Comparison of ENCODE assay signal across 8 mouse cellular contexts in genomic region chr1:153424271-153424670, GRCm38 (mm10). TPM values are rescaled to one million over a fixed set of nuclear protein-coding genes. Genes with fewer than 3 reads are reported as not detected.
DNase-seq lines count a peak whose midpoint lies in the region; ATAC-seq lines count a peak whose summit lies in the region.

No protein-coding gene starts in this region.

- peaks cover 12% of the 10 kb centered on the region for H3K4me1 ChIP-seq in hindbrain, embryonic 15.5 days (replicated peaks)
- peaks cover 2% of the 10 kb centered on the region; the same call in 1 of the 2 replicates for H3K4me1 ChIP-seq in midbrain, embryonic 11.5 days (ENCODE audit: control insufficient read depth, insufficient read depth, low read length)

- H3K36me3 ChIP-seq in hindbrain, embryonic 15.5 days, result no peaks in the 10 kb centered on the region
- no peaks in the 10 kb centered on the region for H3K36me3 ChIP-seq in midbrain, embryonic 11.5 days (ENCODE audit: control insufficient read depth, insufficient read depth, low read length)

- H3K4me2 ChIP-seq in hindbrain, embryonic 15.5 days, result peak overlapping the region; percentile 99
- H3K4me2 ChIP-seq in midbrain, embryonic 11.5 days, result peak overlapping the region; percentile 93

- WGBS in hindbrain, embryonic 15.5 days, result 26% methylated on average over 12 of the region's 12 CpGs
- WGBS in midbrain, embryonic 11.5 days, result 44% methylated on average over 12 of the region's 12 CpGs

- 0 out of 2 replicates have a peak, but pooled peaks have one; percentile 16 for ATAC-seq in frontal cortex, adult (ENCODE audit: low TSS enrichment)
- ATAC-seq in hindbrain, embryonic 15.5 days (ENCODE audit: low FRiP score, low read depth), result peak; percentile 50
- ATAC-seq in midbrain, embryonic 11.5 days (ENCODE audit: low FRiP score), result 0 out of 2 replicates have a peak, but pooled peaks have one; percentile 15

- no peak for DNase-seq in frontal cortex, postnatal 14 days (ENCODE audit: low spot score in 2 of 2)
- DNase-seq in CD4-positive helper T cell, adult 2 months (ENCODE audit: low read depth, low spot score), result peak; percentile 51
- DNase-seq in cerebellum, postnatal 25 days, result peak; percentile 11 to 24
- DNase-seq in midbrain, embryonic 11.5 days (ENCODE audit: low spot score, missing footprints), result no peak
- DNase-seq in right cerebral cortex, postnatal 36 days (ENCODE audit: low spot score in 2 of 2), result no peak
- DNase-seq in adrenal gland, postnatal 14 days, result no peak

- H3K27ac ChIP-seq in hindbrain, embryonic 15.5 days (replicated peaks), result no peak overlapping the region
- no peak overlapping the region for H3K27ac ChIP-seq in midbrain, embryonic 11.5 days (ENCODE audit: low read depth, low read length)

- peak overlapping the region; percentile 72; the same call in 1 of the 2 replicates for H3K9ac ChIP-seq in hindbrain, embryonic 15.5 days
- no peak overlapping the region for H3K9ac ChIP-seq in midbrain, embryonic 11.5 days (ENCODE audit: low read length)

- H3K9me3 ChIP-seq in hindbrain, embryonic 15.5 days, result no peaks in the 10 kb centered on the region
- no peaks in the 10 kb centered on the region for H3K9me3 ChIP-seq in midbrain, embryonic 11.5 days (ENCODE audit: control insufficient read depth, low read length)

- H3K27me3 ChIP-seq in hindbrain, embryonic 15.5 days, result no peaks in the 10 kb centered on the region
- H3K27me3 ChIP-seq in midbrain, embryonic 11.5 days (ENCODE audit: control insufficient read depth, insufficient read depth, low read length), result peaks cover 11% of the 10 kb centered on the region; the same call in 1 of the 2 replicates

- peak overlapping the region; percentile 75 for H3K4me3 ChIP-seq in hindbrain, embryonic 15.5 days
- peak overlapping the region; percentile 53 for H3K4me3 ChIP-seq in midbrain, embryonic 11.5 days (ENCODE audit: low read depth, low read length)

RNA-seq across cellular contexts. Expression of gene Shcbp1l, which starts 0.7 kb away (rescaled TPM):
- 0.66 and 1.0 TPM in 2 replicates for polyA plus RNA-seq in hindbrain, embryonic 15.5 days (2015; fragmentation: Nextera tagmentation; extraction: Ambion mirVana)
- polyA plus RNA-seq in midbrain, embryonic 11.5 days (2014; fragmentation: Nextera tagmentation; extraction: Ambion mirVana), result 0.10 and 0.22 TPM in 2 replicates
- 0.34 and 0.41 TPM in 2 replicates for total RNA-seq in adrenal gland, postnatal 14 days (2021)

Comparison
In these comparisons a context has a peak if more than half of its experiments do, and no peak if none do; other contexts are left out.
1. DNase-seq: peak in CD4-positive helper T cell, adult 2 months (single experiment) and cerebellum, postnatal 25 days (2 of 2); none in frontal cortex, postnatal 14 days (0 of 2), midbrain, embryonic 11.5 days (single experiment), right cerebral cortex, postnatal 36 days (0 of 2) and adrenal gland, postnatal 14 days (single experiment).
2. Peak in every context shown above with its lines, with median percentiles within 50 percentile points of each other: ATAC-seq.